32 mouse cellular contexts compared by ENCODE assay signal in the genomic region with DNA sequence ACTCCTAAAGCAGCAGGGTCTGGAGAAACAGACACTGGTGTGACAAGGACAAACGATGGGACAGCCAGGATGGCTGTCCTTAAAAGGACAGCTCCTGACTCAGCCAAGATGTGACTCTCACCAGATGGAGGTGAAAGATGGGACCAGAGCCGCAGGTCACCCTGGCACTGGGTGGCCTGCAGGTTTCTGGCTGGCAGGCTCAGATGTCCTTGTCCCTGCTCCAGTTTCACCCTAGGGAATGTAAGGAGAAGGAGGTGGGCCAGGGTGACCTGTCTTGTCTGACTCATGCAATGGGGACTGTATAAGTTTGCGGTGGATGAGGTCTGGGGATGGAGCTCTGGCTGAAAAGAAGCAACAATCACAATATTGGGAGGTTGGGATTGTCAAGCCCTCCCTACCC. TPM values are rescaled to one million over a fixed set of nuclear protein-coding genes. Genes with fewer than 3 reads are reported as not detected.
DNase-seq lines count a peak whose midpoint lies in the region; ATAC-seq and TF ChIP-seq lines count a peak whose summit lies in the region.
"Had no signal": no experiment of that assay in that cellular context is flagged by ENCODE, and none has a peak within 500 bp of the region (broad histone marks: within the 10 kb centered on the region; RNA-seq: fewer than 3 reads in every experiment).

No protein-coding gene starts in this region.

- ATAC-seq in intestine, postnatal 0 days, result no peak
- ATAC-seq in intestine, embryonic 15.5 days, result no peak
- ATAC-seq in kidney, embryonic 15.5 days (replicated peaks; ENCODE audit: low FRiP score), result no peak
- ATAC-seq: CD4-positive, CD25-positive, alpha-beta regulatory T cell, adult 4 months; forebrain, embryonic 15.5 days had no signal

- no peak for TF ChIP-seq CTCF in intestine, postnatal 0 days (IDR thresholded peaks at IDR 0.05; ENCODE audit: low read depth)

- H3K36me3 ChIP-seq in intestine, postnatal 0 days (ENCODE audit: control insufficient read depth, insufficient read depth), result no peaks in the 10 kb centered on the region
- H3K36me3 ChIP-seq in intestine, embryonic 15.5 days, result no peaks in the 10 kb centered on the region
- no peaks in the 10 kb centered on the region for H3K36me3 ChIP-seq in kidney, embryonic 15.5 days
- H3K36me3 ChIP-seq: embryonic facial prominence, embryonic 10.5 days; embryonic facial prominence, embryonic 13.5 days; forebrain, embryonic 12.5 days; forebrain, embryonic 15.5 days; hindbrain, embryonic 12.5 days; hindbrain, embryonic 15.5 days had no signal

- peaks cover 4% of the 10 kb centered on the region; the same call in 1 of the 2 replicates for H3K4me1 ChIP-seq in intestine, postnatal 0 days (replicated peaks; ENCODE audit: control insufficient read depth, insufficient read depth, low read length)
- peaks cover 17% of the 10 kb centered on the region for H3K4me1 ChIP-seq in intestine, embryonic 15.5 days (replicated peaks)
- H3K4me1 ChIP-seq in kidney, embryonic 15.5 days, result peaks cover 23% of the 10 kb centered on the region

- 79% methylated on average over 3 of the region's 3 CpGs for WGBS in intestine, postnatal 0 days
- WGBS in intestine, embryonic 15.5 days, result 73% methylated on average over 3 of the region's 3 CpGs
- WGBS in kidney, embryonic 15.5 days, result 79% methylated on average over 3 of the region's 3 CpGs

- H3K4me3 ChIP-seq in intestine, postnatal 0 days (ENCODE audit: low read depth, low read length), result no peak overlapping the region
- H3K4me3 ChIP-seq in intestine, embryonic 15.5 days (replicated peaks), result no peak overlapping the region
- H3K4me3 ChIP-seq in kidney, embryonic 15.5 days (replicated peaks), result no peak overlapping the region
- H3K4me3 ChIP-seq: embryonic facial prominence, embryonic 10.5 days; embryonic facial prominence, embryonic 13.5 days; erythroblast, embryonic 14.5 days; forebrain, embryonic 12.5 days; forebrain, embryonic 15.5 days; hindbrain, embryonic 12.5 days; hindbrain, embryonic 15.5 days had no signal

- H3K27me3 ChIP-seq in intestine, postnatal 0 days (replicated peaks; ENCODE audit: control insufficient read depth, insufficient read depth, low read length), result peaks cover 15% of the 10 kb centered on the region; the same call in 1 of the 2 replicates
- H3K27me3 ChIP-seq in intestine, embryonic 15.5 days (replicated peaks), result 0 out of 2 replicates have a peak, but pooled peaks cover 11% of the 10 kb centered on the region
- H3K27me3 ChIP-seq in kidney, embryonic 15.5 days, result peaks cover 17% of the 10 kb centered on the region

- H3K9ac ChIP-seq in intestine, postnatal 0 days (ENCODE audit: low read depth, low read length), result no peak overlapping the region
- no peak overlapping the region for H3K9ac ChIP-seq in intestine, embryonic 15.5 days
- no peak overlapping the region for H3K9ac ChIP-seq in kidney, embryonic 15.5 days
- H3K9ac ChIP-seq: embryonic facial prominence, embryonic 13.5 days; forebrain, embryonic 12.5 days; forebrain, embryonic 15.5 days; hindbrain, embryonic 12.5 days; hindbrain, embryonic 15.5 days had no signal

- no peak overlapping the region for H3K27ac ChIP-seq in intestine, postnatal 0 days (ENCODE audit: low read depth, low read length)
- no peak overlapping the region for H3K27ac ChIP-seq in intestine, embryonic 15.5 days
- no peak overlapping the region for H3K27ac ChIP-seq in kidney, embryonic 15.5 days
- H3K27ac ChIP-seq: embryonic facial prominence, embryonic 10.5 days; embryonic facial prominence, embryonic 13.5 days; forebrain, embryonic 12.5 days; forebrain, embryonic 15.5 days; hindbrain, embryonic 12.5 days; hindbrain, embryonic 15.5 days had no signal

- 0 out of 2 replicates have a peak overlapping the region, but pooled peaks have one; percentile 3 for H3K4me2 ChIP-seq in intestine, postnatal 0 days (replicated peaks; ENCODE audit: low read depth)
- no peak overlapping the region for H3K4me2 ChIP-seq in intestine, embryonic 15.5 days (replicated peaks)
- no peak overlapping the region for H3K4me2 ChIP-seq in kidney, embryonic 15.5 days
- H3K4me2 ChIP-seq: embryonic facial prominence, embryonic 13.5 days; forebrain, embryonic 12.5 days; forebrain, embryonic 15.5 days; heart, embryonic 11.5 days; hindbrain, embryonic 12.5 days; hindbrain, embryonic 15.5 days had no signal

- H3K9me3 ChIP-seq in intestine, postnatal 0 days (ENCODE audit: control insufficient read depth), result no peaks in the 10 kb centered on the region
- H3K9me3 ChIP-seq in intestine, embryonic 15.5 days, result no peaks in the 10 kb centered on the region
- no peaks in the 10 kb centered on the region for H3K9me3 ChIP-seq in kidney, embryonic 15.5 days (replicated peaks)
- H3K9me3 ChIP-seq: embryonic facial prominence, embryonic 10.5 days; embryonic facial prominence, embryonic 13.5 days; forebrain, embryonic 12.5 days; forebrain, embryonic 15.5 days; hindbrain, embryonic 12.5 days; hindbrain, embryonic 15.5 days had no signal

- DNase-seq in adrenal gland, postnatal 14 days, result peak; percentile 12
- DNase-seq in adrenal gland, postnatal 36 days, result no peak
- peak; percentile 64 for DNase-seq in cerebellum, adult 9-11 months
- no peak for DNase-seq in cerebellum, adult 9-10 months
- DNase-seq: adrenal gland, postnatal 10 days; B cell, adult 2 months; embryo, embryonic 11 days; gastrocnemius, postnatal 14 days; kidney, adult 18-20 months; kidney, adult 9 months had no signal

RNA-seq across cellular contexts. Expression of gene Osbpl5, which starts 4.2 kb away (rescaled TPM):
- 26.0 and 36.8 TPM in 2 replicates for total RNA-seq in adrenal gland, postnatal 14 days (2021)
- 10 to 100 TPM; 29.6 to 32.4 TPM for total RNA-seq in adrenal gland, postnatal 36 days (2021)
- 11.3 and 13.1 TPM in 2 replicates for polyA plus RNA-seq in intestine, postnatal 0 days (2015; fragmentation: Nextera tagmentation; extraction: Ambion mirVana)
- polyA plus RNA-seq in intestine, embryonic 15.5 days (2015; fragmentation: Nextera tagmentation; extraction: Ambion mirVana), result 25.6 and 25.9 TPM in 2 replicates
- 31.9 and 34.0 TPM in 2 replicates for polyA plus RNA-seq in kidney, embryonic 15.5 days (2015; fragmentation: Nextera tagmentation; extraction: Ambion mirVana)
- polyA plus RNA-seq: erythroblast, embryonic 14.5 days had no signal

RNA-seq across cellular contexts. Expression of gene Mrgprg, which starts 14.2 kb away (rescaled TPM):
- 0.85 and 1.5 TPM in 2 replicates for total RNA-seq in adrenal gland, postnatal 14 days (2021)
- total RNA-seq in adrenal gland, postnatal 36 days (2021), result 1 to 10 TPM; 1.3 to 3.8 TPM
- not detected in 2 replicates for polyA plus RNA-seq in intestine, postnatal 0 days (2015; fragmentation: Nextera tagmentation; extraction: Ambion mirVana)
- not detected in 2 replicates for polyA plus RNA-seq in intestine, embryonic 15.5 days (2015; fragmentation: Nextera tagmentation; extraction: Ambion mirVana)
- polyA plus RNA-seq in kidney, embryonic 15.5 days (2015; fragmentation: Nextera tagmentation; extraction: Ambion mirVana), result not detected in 2 replicates
- total RNA-seq: common myeloid progenitor, adult 5-6 weeks; gastrocnemius, postnatal 14 days; gastrocnemius, postnatal 4 days; heart, adult 8-10 months; heart, postnatal 25 days; hematopoietic stem cell, adult 5-6 weeks; MEL had no signal
- polyA plus RNA-seq: brain, embryonic 14.5 days; CD4-positive, CD25-positive, alpha-beta regulatory T cell, adult 4 months; embryonic facial prominence, embryonic 10.5 days; embryonic facial prominence, embryonic 13.5 days; erythroblast, embryonic 14.5 days; forebrain, embryonic 12.5 days; forebrain, embryonic 15.5 days; heart, embryonic 11.5 days; heart, embryonic 14.5 days; heart, postnatal 0 days; hindbrain, embryonic 12.5 days; hindbrain, embryonic 15.5 days; intestine, embryonic 14.5 days had no signal

RNA-seq across cellular contexts. Expression of gene Mrgpre, which starts 31.7 kb away (rescaled TPM):
- total RNA-seq in adrenal gland, postnatal 14 days (2021), result 2.1 and 2.7 TPM in 2 replicates
- 1 to 10 TPM; 1.3 to 1.6 TPM for total RNA-seq in adrenal gland, postnatal 36 days (2021)
- 1.0 and 1.5 TPM in 2 replicates for polyA plus RNA-seq in intestine, postnatal 0 days (2015; fragmentation: Nextera tagmentation; extraction: Ambion mirVana)
- 1.2 and 1.3 TPM in 2 replicates for polyA plus RNA-seq in intestine, embryonic 15.5 days (2015; fragmentation: Nextera tagmentation; extraction: Ambion mirVana)
- polyA plus RNA-seq in kidney, embryonic 15.5 days (2015; fragmentation: Nextera tagmentation; extraction: Ambion mirVana), result 1.7 and 2.0 TPM in 2 replicates
- polyA plus RNA-seq: erythroblast, embryonic 14.5 days had no signal

Comparison
In these comparisons a context has a peak if more than half of its experiments do, and no peak if none do; other contexts are left out.
1. DNase-seq: peak in adrenal gland, postnatal 14 days (single experiment) and cerebellum, adult 9-11 months (single experiment); none in adrenal gland, postnatal 36 days (0 of 2) and cerebellum, adult 9-10 months (single experiment).